Mouse (Mus musculus): ENCODE measurements around the gene Zfp345.
"Not testable (repeated sequence)": the region's sequence is repeated elsewhere in the genome, so short reads cannot be mapped to it uniquely, and the experiment has no call there.

Zfp345 gene

GRCm38 (mm10) chr2:150484939-150485778 is at the start of gene Zfp345:
TSS of gene Zfp345 (minus strand) at chr2:150485091.
- DNase-seq (ENCODE audit: low read depth, low spot score) = not testable (repeated sequence)

- no peak for DNase-seq (ENCODE audit: low read depth, low spot score)
These were observed 40.9 kb upstream of the Zfp345 start for GRCm38 (mm10) chr2:150525703-150526207.

GRCm38 (mm10) chr2:150512837-150513236 is 27.9 kb upstream of the Zfp345 start:
- no peak for DNase-seq (ENCODE audit: low read depth, low spot score)

DNA sequence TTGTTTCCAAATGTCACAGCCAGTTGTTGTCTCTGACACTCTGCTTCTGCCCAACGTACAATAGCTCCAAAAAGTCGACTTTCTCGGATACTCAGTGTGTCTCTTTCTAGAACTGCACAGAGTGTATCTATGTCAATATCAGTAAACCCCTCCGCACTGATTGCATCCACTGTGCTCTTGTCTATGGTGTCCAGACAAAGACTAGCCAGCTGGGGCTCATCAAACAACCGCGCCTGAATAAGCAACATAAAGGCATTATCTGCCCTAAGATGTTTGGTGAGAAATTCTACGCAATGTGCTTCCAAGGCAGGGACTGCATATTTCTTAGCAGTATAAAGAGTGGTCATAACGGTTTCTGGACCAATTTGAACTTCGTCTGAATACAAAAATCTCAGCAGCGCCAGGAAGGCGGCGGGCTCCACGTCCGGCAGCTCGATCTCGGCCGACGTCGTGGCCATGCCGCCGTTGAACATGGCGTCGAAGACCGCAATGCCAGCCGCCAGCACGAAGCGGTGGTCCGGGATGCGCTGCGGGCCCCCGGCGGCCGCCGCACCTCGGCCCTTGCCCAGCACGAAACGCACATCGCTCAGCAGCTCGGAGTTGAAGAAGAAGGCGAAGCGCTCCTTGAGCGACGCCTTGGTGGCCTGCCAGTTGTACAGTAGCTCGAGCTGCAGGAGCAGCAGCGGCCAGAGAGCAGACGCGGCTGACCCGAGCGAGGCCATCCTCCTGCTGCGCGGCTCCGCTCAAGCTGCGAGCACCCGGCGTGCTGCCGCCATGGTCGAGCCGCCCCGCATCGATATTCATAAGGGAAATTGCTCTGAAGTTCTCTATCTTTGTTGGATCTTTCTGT is 15.5 kb upstream of the Zfp345 start:
- DNase-seq (ENCODE audit: low read depth, low spot score) = not testable (repeated sequence)

DNA sequence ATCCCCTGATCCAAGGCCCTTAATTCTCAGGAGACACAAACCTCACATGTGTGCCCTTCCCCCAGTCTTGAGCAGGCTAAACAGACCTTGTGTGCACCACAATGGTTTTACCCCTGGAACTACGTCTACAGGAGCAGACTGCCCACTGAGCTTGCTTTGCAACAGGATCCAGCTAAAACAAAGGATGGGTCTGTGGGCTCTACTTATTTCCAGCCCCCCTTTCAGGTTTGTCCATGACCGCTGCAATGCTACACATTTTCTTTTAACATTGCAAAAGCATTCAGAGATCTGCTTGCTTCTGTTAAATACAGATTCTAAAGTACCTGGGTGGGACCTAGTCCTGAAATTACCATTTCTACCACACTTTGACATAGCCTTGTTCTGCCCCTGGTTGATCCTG is 8.1 kb upstream of the Zfp345 start:
- no peak for DNase-seq (ENCODE audit: low read depth, low spot score)

DNA sequence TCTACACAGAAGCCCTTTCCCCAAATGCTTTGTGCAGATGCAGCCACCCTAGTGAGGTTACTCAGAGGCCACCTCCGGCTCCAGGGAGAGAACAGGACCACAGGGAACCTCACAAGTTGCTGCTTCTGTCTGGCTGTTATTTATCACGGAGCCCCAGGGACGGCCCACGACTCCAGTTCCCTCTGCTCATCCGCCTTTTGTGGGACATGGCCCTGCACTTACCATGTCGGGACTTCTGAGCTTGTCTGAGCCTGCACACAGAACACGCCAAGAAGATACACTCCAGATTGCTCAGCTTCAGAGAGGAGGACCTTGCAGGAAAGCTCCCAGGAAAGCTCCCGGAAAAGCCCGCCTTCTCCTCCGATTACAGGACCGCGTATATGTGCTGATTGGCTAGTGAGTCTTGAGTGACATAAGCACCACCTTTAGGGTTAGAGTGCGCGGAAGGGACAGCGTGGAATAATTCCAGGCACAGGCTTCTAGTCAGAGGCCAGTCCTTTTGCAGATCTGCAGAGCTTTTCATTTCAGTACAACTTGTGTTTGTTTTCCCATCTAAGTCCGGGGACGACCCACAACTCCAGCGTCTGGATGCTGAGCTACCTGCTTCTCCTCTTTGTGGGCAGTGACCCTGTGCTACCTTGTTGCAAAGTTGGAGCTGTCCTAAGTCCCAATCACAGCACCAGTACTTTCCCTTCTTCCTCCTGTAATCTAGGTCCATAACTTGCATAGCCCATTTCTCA is 33.5 kb downstream of the Zfp345 start, which contains the start of gene Zfp442:
Zfp442 (minus strand) TSS at position 307 of the 740 bp plus-strand sequence.
- not testable (repeated sequence) for DNase-seq (ENCODE audit: low read depth, low spot score)

DNA sequence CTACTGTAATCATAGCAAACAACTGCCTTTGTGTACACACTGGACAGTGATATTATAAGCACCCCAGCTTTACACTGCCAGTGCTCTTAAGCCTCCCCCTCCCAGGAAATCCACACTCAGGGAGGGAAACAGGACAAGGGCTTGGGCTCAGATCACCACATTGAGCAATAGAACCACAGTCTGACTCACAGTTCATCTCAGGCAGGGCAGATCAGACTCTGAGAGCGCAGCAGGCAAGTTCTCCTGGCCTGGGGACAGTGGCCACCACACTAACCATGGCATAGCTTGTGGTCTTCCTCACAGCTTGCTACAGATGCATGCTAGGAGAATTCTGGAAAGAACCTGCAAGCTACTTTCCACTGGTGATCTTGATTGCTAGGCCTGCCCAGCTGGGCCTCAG is 45.8 kb downstream of the Zfp345 start:
- DNase-seq (ENCODE audit: low read depth, low spot score) = not testable (repeated sequence)
